10 mouse cellular contexts compared by ENCODE assay signal in genomic region chr6:115695124-115695523, GRCm38 (mm10). TPM values are rescaled to one million over a fixed set of nuclear protein-coding genes. Genes with fewer than 3 reads are reported as not detected.
A peak's percentile ranks its signal among the peaks of the same experiment; 100 is the strongest.
DNase-seq lines count a peak whose midpoint lies in the region; ATAC-seq and TF ChIP-seq lines count a peak whose summit lies in the region.
"Had no signal": no experiment of that assay in that cellular context is flagged by ENCODE, and none has a peak within 500 bp of the region (broad histone marks: within the 10 kb centered on the region; RNA-seq: fewer than 3 reads in every experiment).

No protein-coding gene starts in this region.

- peak; percentile 88; the same call in 1 of the 2 replicates for TF ChIP-seq EP300 in heart, adult 2 months (IDR thresholded peaks at IDR 0.05; ENCODE audit: insufficient read depth, low read depth, low read length)

- 0 out of 2 replicates have a peak, but pooled peaks cover 5% of the 10 kb centered on the region for H3K27me3 ChIP-seq in E14TG2a.4 (ENCODE audit: insufficient read depth, low read length)
- H3K27me3 ChIP-seq in heart, adult 2 months (ENCODE audit: control insufficient read depth, insufficient read depth, low read length), result no peaks in the 10 kb centered on the region
- H3K27me3 ChIP-seq: liver, embryonic 15.5 days had no signal

- DNase-seq in gastrocnemius, adult 2 months, result peak; percentile 63
- no peak for DNase-seq in gastrocnemius, postnatal 10 days
- DNase-seq in heart, adult 2 months, result peak; percentile 46 to 60
- peak; percentile 74 to 75 for DNase-seq in heart, postnatal 10 days
- no peak for DNase-seq in right cerebral cortex, postnatal 14 days
- no peak for DNase-seq in spleen, postnatal 36 days (ENCODE audit: low spot score in 2 of 2)

- no peaks in the 10 kb centered on the region for H3K79me2 ChIP-seq in heart, adult 2 months (replicated peaks; ENCODE audit: control insufficient read depth, insufficient read depth, low read length)

- intact Hi-C loops in gastrocnemius, adult 2 months (cut with DNase I), result no loop called here
- intact Hi-C loops in heart, adult 2 months (cut with DNase I), result loop anchor here (5.0 kb wide), 1 partner anchor 77 kb away; the partner anchor contains the start of gene Cand2
- intact Hi-C loops in heart, postnatal 10 days (cut with DNase I), result no loop called here

- no peaks in the 10 kb centered on the region for H3K9me3 ChIP-seq in E14TG2a.4 (ENCODE audit: low read length)
- H3K9me3 ChIP-seq: liver, embryonic 15.5 days had no signal

- peak overlapping the region; percentile 52 for H3K9ac ChIP-seq in heart, adult 2 months (ENCODE audit: low read depth, low read length)
- H3K9ac ChIP-seq: liver, embryonic 15.5 days had no signal

- ATAC-seq in erythroid progenitor cell, adult 5-6 weeks (replicated peaks; ENCODE audit: low FRiP score, poor library complexity, severe bottlenecking), result no peak
- ATAC-seq: inflammation-experienced regulatory T-cells, adult 6 months had no signal

- WGBS in heart, adult 2 months, result 21% methylated on average over 7 of the region's 7 CpGs

- H3K27ac ChIP-seq in gastrocnemius, adult 2 months, result peak overlapping the region; percentile 94
- peak overlapping the region; percentile 94 for H3K27ac ChIP-seq in heart, adult 2 months
- H3K27ac ChIP-seq: liver, embryonic 15.5 days had no signal

- H3K36me3 ChIP-seq in E14TG2a.4 (ENCODE audit: insufficient read depth, low read length), result no peaks in the 10 kb centered on the region
- no peaks in the 10 kb centered on the region for H3K36me3 ChIP-seq in heart, adult 2 months (ENCODE audit: control insufficient read depth, insufficient read depth, low read length)
- H3K36me3 ChIP-seq: liver, embryonic 15.5 days had no signal

- H3K4me3 ChIP-seq in gastrocnemius, adult 2 months, result peak overlapping the region; percentile 67
- H3K4me3 ChIP-seq in E14TG2a.4 (replicated peaks; ENCODE audit: low read length), result peak overlapping the region; percentile 49
- H3K4me3 ChIP-seq in heart, adult 2 months, result peak overlapping the region; percentile 32; the same call in 1 of the 2 replicates
- H3K4me3 ChIP-seq: liver, embryonic 15.5 days had no signal

- peaks cover 57% of the 10 kb centered on the region for H3K4me1 ChIP-seq in E14TG2a.4 (replicated peaks; ENCODE audit: low read depth, low read length)
- peaks cover 8% of the 10 kb centered on the region for H3K4me1 ChIP-seq in heart, adult 2 months (ENCODE audit: control insufficient read depth, insufficient read depth, low read length)

- TF ChIP-seq CTCF in gastrocnemius, adult 2 months (IDR thresholded peaks at IDR 0.05), result no peak
- no peak for TF ChIP-seq CTCF in E14TG2a.4 (conservative IDR thresholded peaks at IDR 0.05; ENCODE audit: low read length)
- TF ChIP-seq CTCF in heart, adult 2 months (IDR thresholded peaks at IDR 0.05), result no peak

- TF ChIP-seq POLR2A in heart, adult 2 months (IDR thresholded peaks at IDR 0.05; ENCODE audit: insufficient read depth, low read depth, low read length), result no peak; the same call in 1 of the 2 replicates

RNA-seq across cellular contexts. Expression of gene Raf1, which starts 18.7 kb away (rescaled TPM):
- 100 to 1,000 TPM; 129 to 136 TPM for total RNA-seq in gastrocnemius, adult 2 months (2021)
- 100 to 1,000 TPM; 102 to 108 TPM for total RNA-seq in gastrocnemius, postnatal 10 days (2021)
- 100 to 1,000 TPM; 103 to 109 TPM for total RNA-seq in heart, adult 2 months (2021)
- 145 and 186 TPM in 2 replicates for polyA plus RNA-seq in heart, adult 2 months (2012; rRNA removed)
- total RNA-seq in heart, postnatal 10 days (2021), result 100 to 1,000 TPM; 111 to 119 TPM
- total RNA-seq in erythroid progenitor cell, adult 5-6 weeks (2015; ENCODE audit: low replicate concordance), result 84.0 and 100 TPM in 2 replicates
- total RNA-seq in erythroid progenitor cell, adult 5-6 weeks (2017; ENCODE audit: low replicate concordance), result 21.3 and 46.2 TPM in 2 replicates

Comparison
In these comparisons a context has a peak if more than half of its experiments do, and no peak if none do; other contexts are left out.
1. DNase-seq: peak in gastrocnemius, adult 2 months (single experiment), heart, adult 2 months (2 of 2) and heart, postnatal 10 days (2 of 2); none in gastrocnemius, postnatal 10 days (single experiment), right cerebral cortex, postnatal 14 days (single experiment) and spleen, postnatal 36 days (0 of 2).
2. Peak in every context shown above with its lines, with median percentiles within 50 percentile points of each other: H3K4me3 ChIP-seq.